Mouse (Mus musculus): ENCODE measurements around the gene Ovol2. TPM values are rescaled to one million over a fixed set of nuclear protein-coding genes. Genes with fewer than 3 reads are reported as not detected.

Ovol2 gene
- polyA plus RNA-seq (2012; rRNA removed), result 0.23 and 0.25 TPM in 2 replicates

DNA sequence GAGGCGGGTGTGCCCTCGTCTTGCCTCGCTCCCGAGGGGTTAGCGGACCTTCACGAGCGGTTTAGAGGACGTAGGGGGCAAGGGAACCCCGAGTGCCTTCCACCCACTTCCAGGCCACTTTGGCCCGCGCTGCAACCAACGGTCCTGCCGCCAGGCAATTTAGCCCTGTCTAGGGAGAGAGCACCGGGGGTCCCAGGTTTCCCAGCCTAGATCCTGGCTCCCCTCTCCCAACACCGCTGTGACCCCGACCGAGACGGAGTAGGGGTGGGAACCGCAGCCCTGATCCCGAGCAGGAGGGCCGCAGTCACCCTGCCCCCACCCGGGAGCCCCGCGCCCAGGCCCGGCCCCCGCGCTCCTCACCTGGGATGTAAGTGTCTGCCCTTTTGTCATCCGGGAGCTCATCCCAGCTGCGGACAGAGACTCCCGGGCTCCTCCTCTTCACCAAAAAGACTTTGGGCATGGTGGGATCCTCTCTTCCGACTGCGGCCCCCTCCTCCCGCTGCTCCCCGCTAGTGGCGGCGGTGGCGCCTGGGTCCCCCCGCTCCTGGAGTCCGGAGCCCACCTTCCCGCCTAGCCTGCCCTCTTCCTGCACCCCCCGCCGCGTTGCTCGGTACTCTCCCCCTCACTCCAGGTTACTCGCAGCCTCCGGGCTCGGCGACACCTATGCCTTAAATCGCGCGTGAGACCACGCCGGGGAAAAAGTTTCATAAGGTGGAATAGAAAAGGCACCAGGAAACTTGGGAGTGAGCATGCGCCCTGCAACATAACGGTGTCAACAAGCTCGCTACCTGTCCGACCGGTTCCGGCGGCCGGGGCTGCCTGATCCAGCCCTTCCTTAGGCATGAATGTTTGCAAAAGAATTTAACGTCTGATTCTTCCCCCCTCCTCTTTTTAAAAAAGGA is at the start of gene Ovol2:
Ovol2 (minus strand) TSS at position 746 of the 902 bp plus-strand sequence.

DNA sequence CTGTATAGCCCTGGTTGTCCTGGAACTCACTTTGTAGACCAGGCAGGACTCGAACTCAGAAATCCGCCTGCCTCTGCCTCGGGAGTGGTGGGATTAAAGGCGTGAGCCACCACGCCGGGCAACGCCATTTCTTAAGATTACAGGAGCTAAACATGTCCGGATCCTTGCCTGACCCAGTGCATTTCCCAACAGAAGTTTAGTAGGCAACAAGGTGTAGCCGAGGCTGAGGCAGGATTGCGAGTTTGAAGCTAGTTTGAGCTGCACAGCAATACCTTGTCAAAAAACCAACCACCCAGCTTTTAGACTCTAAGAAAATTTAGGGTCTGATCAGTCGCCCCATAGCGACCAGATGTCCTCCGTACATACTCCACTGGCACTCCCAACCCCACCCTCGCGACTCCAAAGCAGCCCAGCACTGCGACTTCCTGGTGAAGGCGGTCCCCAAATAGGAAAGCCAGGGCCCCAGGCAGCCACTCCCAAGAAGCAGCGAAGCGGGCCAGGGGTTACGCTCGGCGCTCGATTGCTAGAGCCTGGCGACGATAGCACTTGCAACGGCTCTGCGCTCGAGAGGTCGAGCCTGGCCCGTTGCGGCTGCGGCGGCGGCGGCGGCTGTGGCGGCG is 36.6 kb upstream of the Ovol2 start, which contains the start of the genes Kat14 and Pet117:
Kat14 (plus strand) TSS at position 584 of the 620 bp plus-strand sequence.
Pet117 (plus strand) TSS at position 597 of the 620 bp plus-strand sequence.

GRCm38 (mm10) chr2:144270507-144271420 is 61.2 kb downstream of the Ovol2 start, which contains the start of the genes Mgme1 and Snx5:
TSS of gene Mgme1 (plus strand) at chr2:144270663.
TSS of gene Snx5 (minus strand) at chr2:144270906.

Other genes with a start within 250 kb of the Ovol2 start
- 4.3 and 4.6 TPM in 2 replicates for gene Mgme1, start 61.5 kb downstream of the Ovol2 start, polyA plus RNA-seq (2012; rRNA removed)
- 65.8 and 74.3 TPM in 2 replicates for gene Snx5, start 61.2 kb downstream of the Ovol2 start, polyA plus RNA-seq (2012; rRNA removed)
- gene Kat14, start 36.8 kb upstream of the Ovol2 start, polyA plus RNA-seq (2012; rRNA removed), result 11.7 and 12.5 TPM in 2 replicates
- not detected in 2 replicates for gene Pet117, start 36.9 kb upstream of the Ovol2 start, polyA plus RNA-seq (2012; rRNA removed)
- gene Dzank1, start 195.3 kb upstream of the Ovol2 start, polyA plus RNA-seq (2012; rRNA removed), result 0.06 TPM in 2 replicates
- gene Polr3f, start 195.6 kb upstream of the Ovol2 start, polyA plus RNA-seq (2012; rRNA removed), result 4.2 and 4.5 TPM in 2 replicates
- gene Rbbp9, start 218.7 kb upstream of the Ovol2 start, polyA plus RNA-seq (2012; rRNA removed), result 6.4 and 6.7 TPM in 2 replicates
- gene Sec23b, start 224.1 kb upstream of the Ovol2 start, polyA plus RNA-seq (2012; rRNA removed), result 24.9 and 25.8 TPM in 2 replicates